ENCODE assay signal across 23 mouse cellular contexts in the genomic region with DNA sequence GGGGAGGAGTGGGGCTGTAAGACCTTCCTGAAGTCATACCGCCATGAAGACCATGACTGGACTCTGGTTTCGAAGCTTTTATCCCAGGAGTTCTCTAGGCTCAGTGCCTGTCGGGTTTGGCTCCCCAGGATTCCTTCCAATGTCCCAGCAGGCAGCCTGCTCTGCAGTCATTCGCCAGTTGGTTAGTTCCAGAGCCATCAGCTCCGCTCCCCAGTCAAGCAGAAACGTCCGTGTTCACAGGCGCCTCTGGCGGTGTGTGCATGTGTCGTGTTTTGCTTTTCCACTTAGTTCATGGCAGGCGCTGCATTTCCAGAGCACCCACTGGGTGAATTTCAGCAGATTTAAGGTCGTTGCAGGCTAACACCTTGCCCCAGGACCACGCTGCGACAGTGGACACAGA. TPM values are rescaled to one million over a fixed set of nuclear protein-coding genes. Genes with fewer than 3 reads are reported as not detected.
DNase-seq lines count a peak whose midpoint lies in the region; ATAC-seq and TF ChIP-seq lines count a peak whose summit lies in the region.
"Had no signal": no experiment of that assay in that cellular context is flagged by ENCODE, and none has a peak within 500 bp of the region (broad histone marks: within the 10 kb centered on the region; RNA-seq: fewer than 3 reads in every experiment).

No protein-coding gene starts in this region.

- intact Hi-C loops in left cerebral cortex, postnatal 4 days (cut with DNase I): no loop called here

- H3K4me1 ChIP-seq in forebrain, embryonic 14.5 days (ENCODE audit: control insufficient read depth, insufficient read depth, low read length): peaks cover 10% of the 10 kb centered on the region
- peaks cover 33% of the 10 kb centered on the region for H3K4me1 ChIP-seq in forebrain, embryonic 16.5 days (replicated peaks; ENCODE audit: control insufficient read depth, insufficient read depth, low read length)
- peaks cover 17% of the 10 kb centered on the region for H3K4me1 ChIP-seq in cerebellum, adult 2 months (ENCODE audit: control insufficient read depth, insufficient read depth, low read length)
- H3K4me1 ChIP-seq: heart, embryonic 10.5 days had no signal

- no peaks in the 10 kb centered on the region for H3K36me3 ChIP-seq in forebrain, embryonic 14.5 days (ENCODE audit: control insufficient read depth, insufficient read depth, low read length)
- peaks cover 9% of the 10 kb centered on the region for H3K36me3 ChIP-seq in forebrain, embryonic 16.5 days (ENCODE audit: control insufficient read depth, insufficient read depth)
- H3K36me3 ChIP-seq: heart, embryonic 10.5 days; hindbrain, embryonic 15.5 days; limb, embryonic 12.5 days; midbrain, embryonic 13.5 days had no signal

- 60% methylated on average over 14 of the region's 14 CpGs for WGBS in forebrain, embryonic 14.5 days
- WGBS in forebrain, embryonic 16.5 days: 53% methylated on average over 14 of the region's 14 CpGs
- WGBS in cerebellum, adult 2 months: 30% methylated on average over 14 of the region's 14 CpGs

- H3K9ac ChIP-seq in forebrain, embryonic 14.5 days (ENCODE audit: low read length): no peak overlapping the region
- H3K9ac ChIP-seq in forebrain, embryonic 16.5 days (replicated peaks; ENCODE audit: low read depth, low read length): no peak overlapping the region
- H3K9ac ChIP-seq: hindbrain, embryonic 15.5 days; limb, embryonic 12.5 days; liver, embryonic 14.5 days; midbrain, embryonic 13.5 days had no signal

- DNase-seq in forebrain, embryonic 14.5 days (ENCODE audit: low spot score): peak; percentile 40
- DNase-seq in left cerebral cortex, postnatal 4 days: peak; percentile 42
- no peak for DNase-seq in left cerebral cortex, adult 9 months (ENCODE audit: low spot score in 2 of 2)
- DNase-seq in cerebellum, adult 2 months: peak; percentile 57 to 59
- DNase-seq in cerebellum, postnatal 36 days: peak; percentile 38 to 44
- no peak for DNase-seq in liver
- no peak for DNase-seq in spleen, postnatal 14 days (ENCODE audit: low spot score in 2 of 2)
- DNase-seq: adrenal gland, postnatal 10 days; B cell, adult 2 months; gastrocnemius, postnatal 25 days; heart, postnatal 10 days; kidney, adult 11 months; kidney, postnatal 25 days; thymus, postnatal 25 days had no signal

- 0 out of 2 replicates have a peak overlapping the region, but pooled peaks have one; percentile 7 for H3K27ac ChIP-seq in forebrain, embryonic 14.5 days (ENCODE audit: low read depth, low read length)
- H3K27ac ChIP-seq in forebrain, embryonic 16.5 days (ENCODE audit: low read length): no peak overlapping the region
- H3K27ac ChIP-seq in cerebellum, adult 2 months (ENCODE audit: insufficient read depth, low read length): no peak overlapping the region
- H3K27ac ChIP-seq: heart, embryonic 10.5 days; hindbrain, embryonic 15.5 days; left cerebral cortex, adult 2 months; limb, embryonic 12.5 days; liver, embryonic 14.5 days; midbrain, embryonic 13.5 days had no signal

- no peak for ATAC-seq in forebrain, embryonic 14.5 days
- ATAC-seq in forebrain, embryonic 16.5 days: no peak
- ATAC-seq: lung, postnatal 0 days; midbrain, embryonic 13.5 days had no signal

- no peak for TF ChIP-seq CTCF in cerebellum, adult 2 months (IDR thresholded peaks at IDR 0.05; ENCODE audit: borderline replicate concordance, insufficient read depth, low read depth, low read length)

- no peak overlapping the region for H3K4me3 ChIP-seq in forebrain, embryonic 14.5 days (ENCODE audit: low read depth, low read length)
- H3K4me3 ChIP-seq in forebrain, embryonic 16.5 days (replicated peaks; ENCODE audit: low read length): no peak overlapping the region
- no peak overlapping the region for H3K4me3 ChIP-seq in cerebellum, adult 2 months (replicated peaks; ENCODE audit: insufficient read depth, low read depth, low read length)
- H3K4me3 ChIP-seq: heart, embryonic 10.5 days; hindbrain, embryonic 15.5 days; left cerebral cortex, adult 2 months; limb, embryonic 12.5 days; midbrain, embryonic 13.5 days had no signal

- no peaks in the 10 kb centered on the region for H3K9me3 ChIP-seq in forebrain, embryonic 14.5 days (replicated peaks; ENCODE audit: control insufficient read depth, low read length)
- H3K9me3 ChIP-seq in forebrain, embryonic 16.5 days (ENCODE audit: control insufficient read depth, low read length): no peaks in the 10 kb centered on the region
- H3K9me3 ChIP-seq: heart, embryonic 10.5 days; hindbrain, embryonic 15.5 days; limb, embryonic 12.5 days; midbrain, embryonic 13.5 days had no signal

- TF ChIP-seq POLR2A in cerebellum, adult 2 months (IDR thresholded peaks at IDR 0.05; ENCODE audit: borderline replicate concordance, insufficient read depth, low read length): no peak

- H3K4me2 ChIP-seq in forebrain, embryonic 14.5 days (ENCODE audit: low read length): no peak overlapping the region
- no peak overlapping the region for H3K4me2 ChIP-seq in forebrain, embryonic 16.5 days (ENCODE audit: low read length)
- H3K4me2 ChIP-seq: hindbrain, embryonic 15.5 days; limb, embryonic 12.5 days; midbrain, embryonic 13.5 days had no signal

- no peaks in the 10 kb centered on the region for H3K27me3 ChIP-seq in forebrain, embryonic 14.5 days (replicated peaks; ENCODE audit: control insufficient read depth, insufficient read depth, low read length)
- H3K27me3 ChIP-seq in forebrain, embryonic 16.5 days (replicated peaks; ENCODE audit: control insufficient read depth, insufficient read depth, low read length): no peaks in the 10 kb centered on the region
- no peaks in the 10 kb centered on the region for H3K27me3 ChIP-seq in cerebellum, adult 2 months (ENCODE audit: control insufficient read depth, insufficient read depth, low read length)
- H3K27me3 ChIP-seq: hindbrain, embryonic 15.5 days; midbrain, embryonic 13.5 days had no signal

RNA-seq across cellular contexts. Expression of gene Dscaml1, which starts 31.9 kb away (rescaled TPM):
- 11.3 and 15.0 TPM in 2 replicates for polyA plus RNA-seq in forebrain, embryonic 14.5 days (2014; fragmentation: Nextera tagmentation; extraction: Ambion mirVana)
- polyA plus RNA-seq in forebrain, embryonic 16.5 days (2015; fragmentation: Nextera tagmentation; extraction: Ambion mirVana): 27.9 and 28.0 TPM in 2 replicates
- total RNA-seq in left cerebral cortex, postnatal 4 days (2021): 10 to 100 TPM; 46.6 to 49.1 TPM
- 23.4 and 27.0 TPM in 2 replicates for polyA plus RNA-seq in cerebellum, adult 2 months (2012; rRNA removed)
- total RNA-seq: gastrocnemius, postnatal 25 days; heart, postnatal 10 days; megakaryocyte progenitor cell, adult 5-6 weeks had no signal
- polyA plus RNA-seq: liver, embryonic 14.5 days had no signal

RNA-seq across cellular contexts. Expression of gene Fxyd2, which starts 58.9 kb away (rescaled TPM):
- 5.2 and 6.2 TPM in 2 replicates for polyA plus RNA-seq in forebrain, embryonic 14.5 days (2014; fragmentation: Nextera tagmentation; extraction: Ambion mirVana)
- polyA plus RNA-seq in forebrain, embryonic 16.5 days (2015; fragmentation: Nextera tagmentation; extraction: Ambion mirVana): 6.6 and 8.7 TPM in 2 replicates
- 1 to 10 TPM; 6.7 to 7.0 TPM for total RNA-seq in left cerebral cortex, postnatal 4 days (2021)
- 2.1 and 3.1 TPM in 2 replicates for polyA plus RNA-seq in cerebellum, adult 2 months (2012; rRNA removed)

Comparison
In these comparisons a context has a peak if more than half of its experiments do, and no peak if none do; other contexts are left out.
1. DNase-seq: peak in forebrain, embryonic 14.5 days (single experiment), left cerebral cortex, postnatal 4 days (single experiment), cerebellum, adult 2 months (2 of 2) and cerebellum, postnatal 36 days (2 of 2); none in left cerebral cortex, adult 9 months (0 of 2), liver (single experiment) and spleen, postnatal 14 days (0 of 2).